Mouse (Mus musculus) testis, adult 2 months (tissue): Measurements from ENCODE around the gene Shc3.

Experiments used
- CTCF ChIP-seq: fragments of 200-500 bp; IDR thresholded peaks from 2 replicates; pipeline ENCODE4 v1.5.1; 2012; ENCODE audit warnings: low read depth, mild to moderate bottlenecking, inconsistent platforms, low read length, moderate library complexity; ENCODE audit not compliant: control insufficient read depth, insufficient read depth, insufficient replicate concordance
- POLR2A ChIP-seq: fragments of 200-500 bp; IDR thresholded peaks from 2 replicates; pipeline ENCODE4 v1.6.1; 2012; ENCODE audit warnings: low read depth, mild to moderate bottlenecking, inconsistent platforms, low read length, moderate library complexity; ENCODE audit not compliant: control insufficient read depth

DNA sequence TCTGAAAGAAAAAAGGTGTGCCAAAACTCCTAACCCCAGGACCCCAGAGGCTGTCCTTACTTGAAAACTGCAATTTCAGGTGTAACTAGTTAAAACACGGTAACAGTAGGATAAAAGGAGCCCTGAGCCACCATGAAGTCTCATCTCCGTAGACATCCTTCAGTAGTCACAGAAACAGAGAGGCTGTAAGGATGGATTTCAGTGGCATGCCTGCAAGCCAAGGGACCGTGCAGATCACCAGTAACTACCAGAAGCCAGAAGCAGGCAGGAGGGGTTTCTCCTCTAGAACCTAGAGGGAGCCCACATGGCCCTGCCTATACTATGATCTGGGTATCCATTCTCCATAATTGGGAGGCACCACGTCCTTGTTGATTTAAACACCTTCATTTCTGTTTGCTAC lies 104.9 kb downstream of the Shc3 start:
- TF ChIP-seq POLR2A: no peak
- TF ChIP-seq CTCF: no peak
